Mouse (Mus musculus): Measurements from ENCODE around the gene Scgb1b15. TPM values are rescaled to one million over a fixed set of nuclear protein-coding genes. Genes with fewer than 3 reads are reported as not detected.

Gene Scgb1b15
- polyA plus RNA-seq (2017; shearing (Covaris generic)): not detected

DNA sequence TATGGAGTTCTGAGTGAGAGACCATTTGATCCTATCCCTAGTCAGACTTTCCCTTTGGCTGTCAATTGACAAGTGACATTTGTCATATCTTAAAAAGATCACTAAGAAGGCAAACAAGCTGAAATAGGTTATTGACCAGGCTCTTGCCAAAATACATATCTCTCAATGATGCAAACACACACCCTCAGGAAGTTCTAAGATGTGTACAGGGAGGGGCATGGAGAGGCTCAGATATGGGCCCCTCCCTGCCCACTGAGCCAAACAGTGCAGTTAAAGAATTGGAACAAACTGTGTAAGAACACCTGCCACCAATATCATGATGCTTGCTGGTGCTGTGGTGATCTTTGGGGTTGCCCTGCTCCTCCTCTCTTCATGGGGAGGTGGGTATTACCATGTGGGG is at the start of gene Scgb1b15:
TSS of gene Scgb1b15 (plus strand) at position 301 of the 400 bp plus-strand sequence.

DNA sequence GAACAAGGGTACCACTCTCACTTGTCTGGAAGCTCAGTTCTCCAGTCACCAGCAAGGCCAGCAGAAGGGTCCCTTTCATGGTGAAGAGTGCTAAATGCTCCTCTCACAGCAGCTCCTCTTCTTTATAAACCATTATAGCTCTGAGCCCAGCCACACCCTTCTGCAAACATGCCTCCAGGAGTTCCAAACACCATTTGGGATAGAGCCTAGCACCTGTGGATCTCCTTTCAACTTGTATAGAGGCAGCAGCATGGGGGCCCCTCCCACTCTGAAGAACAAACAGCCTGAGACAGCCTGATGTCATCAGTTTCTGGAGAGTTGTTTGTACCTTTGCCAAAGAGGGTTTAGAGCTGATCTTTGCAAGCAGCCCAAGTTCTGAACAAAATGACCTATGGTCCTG is 6.8 kb upstream of the Scgb1b15 start, which contains the start of gene Scgb2b15:
TSS of gene Scgb2b15 (minus strand) at position 101 of the 400 bp plus-strand sequence.

Other genes with a start within 250 kb of the Scgb1b15 start
- not detected for gene Scgb2b15, start 6.9 kb upstream of the Scgb1b15 start, polyA plus RNA-seq (2017; shearing (Covaris generic))
- gene Scgb2b17, start 220.0 kb downstream of the Scgb1b15 start, polyA plus RNA-seq (2017; shearing (Covaris generic)): not detected
- gene Scgb1b17, start 226.9 kb downstream of the Scgb1b15 start, polyA plus RNA-seq (2017; shearing (Covaris generic)): not detected

Data from CD4-positive, CD25-positive, alpha-beta regulatory T cell (primary cell).